In the genomic region with DNA sequence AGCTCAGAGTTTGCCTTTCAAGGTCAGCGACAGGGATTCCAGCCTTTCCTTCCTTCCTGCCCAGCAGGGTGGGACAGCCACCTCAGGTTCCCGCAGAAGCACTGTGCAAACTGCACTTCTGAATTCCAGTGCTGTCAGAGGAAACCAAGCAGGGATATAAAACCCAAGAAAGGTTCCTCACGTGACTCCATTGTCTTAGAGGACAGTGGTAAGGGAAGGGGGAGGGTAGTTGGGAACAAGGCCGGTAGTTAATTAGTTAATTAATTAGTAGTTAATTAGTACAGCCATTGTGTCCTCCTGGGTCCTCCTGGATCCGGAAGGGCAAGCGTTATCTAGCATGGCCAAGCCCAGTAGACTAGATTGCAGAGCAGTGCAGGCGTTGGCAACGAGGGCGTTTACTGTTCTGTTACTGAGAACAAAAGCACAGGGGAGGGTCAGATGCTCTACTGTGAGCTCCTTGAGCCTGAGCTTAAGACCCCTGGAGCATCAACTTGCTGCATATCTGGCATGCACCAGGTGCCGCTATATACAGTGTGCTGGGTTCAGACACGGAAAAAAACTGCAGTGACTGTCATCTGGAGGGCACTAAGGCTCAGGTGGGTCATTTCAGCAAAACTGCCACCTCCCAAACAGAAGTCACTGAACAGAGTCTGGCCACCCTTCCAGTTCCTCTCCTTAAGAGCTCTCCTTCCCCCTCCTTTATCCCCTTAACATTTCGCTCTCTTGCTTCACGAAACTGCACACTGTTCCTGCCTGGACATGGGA, we compare ENCODE assay signal across 8 mouse cellular contexts.
DNase-seq lines count a peak whose midpoint lies in the region; ATAC-seq and TF ChIP-seq lines count a peak whose summit lies in the region.

No protein-coding gene starts in this region.

- peak overlapping the region; percentile 19 for H3K4me2 ChIP-seq in heart, embryonic 11.5 days

- TF ChIP-seq POLR2A in thymus, adult 2 months (IDR thresholded peaks at IDR 0.05; ENCODE audit: control insufficient read depth, extremely low read depth, insufficient read depth, low read length, poor library complexity) = no peak

- peak overlapping the region; percentile 25; the same call in 1 of the 2 replicates for H3K27ac ChIP-seq in heart, embryonic 11.5 days (ENCODE audit: low read depth, low read length)
- no peak overlapping the region for H3K27ac ChIP-seq in thymus, adult 2 months (ENCODE audit: control insufficient read depth, insufficient read depth, low read length)

- peak; percentile 95 for DNase-seq in heart, adult 11 months
- no peak for DNase-seq in heart, postnatal 4 days
- peak; percentile 45 to 70 for DNase-seq in kidney, postnatal 25 days
- peak; percentile 63 for DNase-seq in retina, embryonic 14.5 days (ENCODE audit: low spot score)
- no peak for DNase-seq in MN1 (ENCODE audit: low spot score)
- DNase-seq in thymus, adult 2 months = no peak
- no peak for DNase-seq in spleen, adult 12 weeks (ENCODE audit: low spot score)

- H3K9me3 ChIP-seq in heart, embryonic 11.5 days (replicated peaks; ENCODE audit: control insufficient read depth, low read length) = no peaks in the 10 kb centered on the region

- H3K27me3 ChIP-seq in heart, embryonic 11.5 days (ENCODE audit: control insufficient read depth, insufficient read depth, low read length) = no peaks in the 10 kb centered on the region
- no peaks in the 10 kb centered on the region for H3K27me3 ChIP-seq in thymus, adult 2 months (ENCODE audit: control insufficient read depth, insufficient read depth, low read length)

- 0 out of 2 replicates have a peak overlapping the region, but pooled peaks have one; percentile 12 for H3K9ac ChIP-seq in heart, embryonic 11.5 days (ENCODE audit: low read depth, low read length)

- H3K4me1 ChIP-seq in heart, embryonic 11.5 days (ENCODE audit: control insufficient read depth, insufficient read depth, low read length) = peaks cover 21% of the 10 kb centered on the region
- H3K4me1 ChIP-seq in thymus, adult 2 months (replicated peaks; ENCODE audit: control insufficient read depth, insufficient read depth, low read length) = no peaks in the 10 kb centered on the region

- peaks cover 14% of the 10 kb centered on the region for H3K36me3 ChIP-seq in heart, embryonic 11.5 days (ENCODE audit: control insufficient read depth, insufficient read depth, low read length)
- H3K36me3 ChIP-seq in thymus, adult 2 months (ENCODE audit: control insufficient read depth, insufficient read depth, low read length) = no peaks in the 10 kb centered on the region

- H3K4me3 ChIP-seq in heart, embryonic 11.5 days (ENCODE audit: low read depth, low read length) = no peak overlapping the region
- H3K4me3 ChIP-seq in thymus, adult 2 months (ENCODE audit: control insufficient read depth, insufficient read depth, low read length) = no peak overlapping the region

- peak; percentile 36; the same call in 1 of the 2 replicates for ATAC-seq in heart, embryonic 11.5 days (replicated peaks; ENCODE audit: insufficient number of reproducible peaks, low FRiP score, low TSS enrichment)

- WGBS in heart, embryonic 11.5 days (ENCODE audit: insufficient replicate concordance) = 33% methylated on average over 13 of the region's 13 CpGs
- 66% methylated on average over 13 of the region's 13 CpGs for WGBS in thymus, adult 2 months

- no peak for TF ChIP-seq CTCF in thymus, adult 2 months (IDR thresholded peaks at IDR 0.05; ENCODE audit: borderline replicate concordance, control insufficient read depth, extremely low read depth, insufficient read depth, low read length, poor library complexity)

Comparison
In these comparisons a context has a peak if more than half of its experiments do, and no peak if none do; other contexts are left out.
1. DNase-seq: peak in heart, adult 11 months (single experiment), kidney, postnatal 25 days (2 of 2) and retina, embryonic 14.5 days (single experiment); none in heart, postnatal 4 days (single experiment), MN1 (single experiment), thymus, adult 2 months (single experiment) and spleen, adult 12 weeks (single experiment).